Mouse (Mus musculus) activated CD4-positive, CD25-positive, alpha-beta regulatory T cell, adult 4 months (primary cell): ENCODE measurements around the gene AY358078. TPM values are rescaled to one million over a fixed set of nuclear protein-coding genes. Genes with fewer than 3 reads are reported as not detected.

ENCODE experiments used
- polyA plus RNA-seq, 2 experiments: library from polyadenylated mRNA; unstranded; fragments of 100-300 nt; shearing (Covaris generic); gene quantifications; one replicate each; pipeline ENCODE4 v1.2.1; 2017

Gene AY358078
- polyA plus RNA-seq, 2 experiments from 2014 or later, result not detected

Other genes with a start within 250 kb of the AY358078 start
- under 1 TPM in 1 of 2 experiments, not detected in 1; 0.26 TPM for gene Gm5622, start 247.3 kb upstream of the AY358078 start, polyA plus RNA-seq
- gene Gm17175, start 226.0 kb upstream of the AY358078 start, polyA plus RNA-seq, result not detected
- gene Gm17174, start 207.9 kb upstream of the AY358078 start, polyA plus RNA-seq, result not detected
- not detected for gene Gm17078, start 188.7 kb upstream of the AY358078 start, polyA plus RNA-seq
- not detected for gene Gm4181, start 164.4 kb upstream of the AY358078 start, polyA plus RNA-seq
- gene Gm17079, start 104.6 kb upstream of the AY358078 start, polyA plus RNA-seq, result not detected
- gene Gm5800, start 82.9 kb upstream of the AY358078 start, polyA plus RNA-seq, result not detected
- gene Ang4, start 26.5 kb upstream of the AY358078 start, polyA plus RNA-seq, result not detected
- not detected for gene Ear6, start 53.7 kb downstream of the AY358078 start, polyA plus RNA-seq
- gene Mettl17, start 84.8 kb downstream of the AY358078 start, polyA plus RNA-seq, result 10 to 100 TPM; 35.7 to 44.6 TPM
- under 1 TPM in 1 of 2 experiments, not detected in 1; 0.70 TPM for gene Slc39a2, start 92.8 kb downstream of the AY358078 start, polyA plus RNA-seq
- gene Ndrg2, start 114.1 kb downstream of the AY358078 start, polyA plus RNA-seq, result 10 to 100 TPM; 16.2 to 18.5 TPM
- gene Tppp2, start 118.4 kb downstream of the AY358078 start, polyA plus RNA-seq, result not detected
- gene Rnase13, start 122.7 kb downstream of the AY358078 start, polyA plus RNA-seq, result not detected
- not detected for gene Arhgef40, start 184.7 kb downstream of the AY358078 start, polyA plus RNA-seq
- gene Tmem253, start 215.6 kb downstream of the AY358078 start, polyA plus RNA-seq, result under 1 TPM in 1 of 2 experiments, not detected in 1; 0.98 TPM
- 1 to 10 TPM; 1.9 to 2.2 TPM for gene Zfp219, start 220.7 kb downstream of the AY358078 start, polyA plus RNA-seq
- gene Olfr221, start 242.4 kb downstream of the AY358078 start, polyA plus RNA-seq, result not detected